Mouse (Mus musculus) right cerebral cortex, postnatal 4 days (tissue): ENCODE measurements around the gene Fam178b.
"Not testable (repeated sequence)": the region's sequence is repeated elsewhere in the genome, so short reads cannot be mapped to it uniquely, and the experiment has no call there.

ENCODE experiments used
- DNase-seq: peaks from one replicate; pipeline ENCODE4 v3.0.0-alpha.2; 2022

Fam178b gene

GRCm38 (mm10) chr1:36540807-36541206 is 142.2 kb downstream of the Fam178b start:
- no peak for DNase-seq

GRCm38 (mm10) chr1:36540132-36540531 is 142.9 kb downstream of the Fam178b start:
- no peak for DNase-seq

DNA sequence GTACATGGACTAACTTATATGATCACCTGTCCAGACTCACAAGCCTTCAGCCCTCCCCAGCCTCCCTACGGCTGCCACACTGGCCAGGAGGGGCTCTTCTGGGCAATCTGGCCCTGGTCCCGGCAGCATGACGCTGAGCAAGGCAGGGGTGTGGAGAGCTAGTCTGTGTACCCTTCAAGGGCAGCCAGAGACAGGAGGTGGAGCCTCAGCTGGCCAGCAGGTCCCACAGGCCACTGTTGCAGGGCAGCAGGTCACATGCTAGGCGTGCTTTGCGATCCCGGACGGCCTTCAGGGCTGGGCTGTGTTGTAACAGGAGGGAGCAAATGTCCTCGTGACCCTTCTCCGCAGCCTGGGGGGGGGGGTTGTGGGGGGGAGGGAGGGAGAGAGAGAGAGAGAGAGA is 143.8 kb downstream of the Fam178b start, which contains the start of gene Gm42417:
Gene Gm42417 (minus strand): TSS at position 244 of the 400 bp plus-strand sequence.
- no peak for DNase-seq

DNA sequence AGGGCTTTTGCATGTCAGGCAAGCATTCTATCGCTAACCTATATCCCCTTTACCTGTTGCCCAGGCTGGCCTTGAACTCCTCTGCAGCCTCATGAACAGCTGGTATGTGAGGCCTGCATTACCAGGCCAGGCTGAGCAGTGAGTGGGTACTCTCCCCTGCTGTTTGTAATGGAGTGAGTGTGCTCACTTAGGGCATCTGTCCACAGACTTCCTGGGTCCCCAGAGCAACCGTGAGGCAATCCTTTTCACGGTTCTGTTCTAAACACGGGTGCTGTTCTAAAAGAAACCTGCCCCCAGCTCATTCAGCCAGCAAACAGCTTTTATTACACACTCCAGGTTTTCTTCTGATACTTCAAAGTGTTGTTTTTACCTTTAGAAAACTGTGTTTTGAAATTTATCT is 144.3 kb downstream of the Fam178b start:
- no peak for DNase-seq

DNA sequence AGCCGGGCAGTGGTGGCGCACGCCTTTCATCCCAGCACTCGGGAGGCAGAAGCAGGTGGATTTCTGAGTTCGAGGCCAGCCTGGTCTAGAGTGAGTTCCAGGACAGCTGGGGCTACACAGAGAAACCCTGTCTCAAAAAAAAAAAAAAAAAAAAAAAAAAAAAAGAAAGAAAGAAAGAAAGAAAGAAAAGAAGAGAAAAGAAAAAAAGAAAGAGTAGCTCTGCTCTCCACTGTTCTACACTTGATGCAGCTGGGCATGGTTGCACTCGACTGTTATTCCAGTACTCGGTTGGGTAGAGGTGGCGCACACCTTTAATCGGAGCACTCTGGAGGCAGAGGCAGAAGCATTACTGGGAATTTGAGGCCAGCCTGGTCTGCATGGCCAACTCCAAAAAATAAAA is 146.2 kb downstream of the Fam178b start, which contains the start of gene Ankrd23:
Gene Ankrd23 (minus strand): TSS at position 101 of the 400 bp plus-strand sequence.
- not testable (repeated sequence) for DNase-seq

GRCm38 (mm10) chr1:36536397-36536728 is 146.6 kb downstream of the Fam178b start:
- DNase-seq = no peak

DNA sequence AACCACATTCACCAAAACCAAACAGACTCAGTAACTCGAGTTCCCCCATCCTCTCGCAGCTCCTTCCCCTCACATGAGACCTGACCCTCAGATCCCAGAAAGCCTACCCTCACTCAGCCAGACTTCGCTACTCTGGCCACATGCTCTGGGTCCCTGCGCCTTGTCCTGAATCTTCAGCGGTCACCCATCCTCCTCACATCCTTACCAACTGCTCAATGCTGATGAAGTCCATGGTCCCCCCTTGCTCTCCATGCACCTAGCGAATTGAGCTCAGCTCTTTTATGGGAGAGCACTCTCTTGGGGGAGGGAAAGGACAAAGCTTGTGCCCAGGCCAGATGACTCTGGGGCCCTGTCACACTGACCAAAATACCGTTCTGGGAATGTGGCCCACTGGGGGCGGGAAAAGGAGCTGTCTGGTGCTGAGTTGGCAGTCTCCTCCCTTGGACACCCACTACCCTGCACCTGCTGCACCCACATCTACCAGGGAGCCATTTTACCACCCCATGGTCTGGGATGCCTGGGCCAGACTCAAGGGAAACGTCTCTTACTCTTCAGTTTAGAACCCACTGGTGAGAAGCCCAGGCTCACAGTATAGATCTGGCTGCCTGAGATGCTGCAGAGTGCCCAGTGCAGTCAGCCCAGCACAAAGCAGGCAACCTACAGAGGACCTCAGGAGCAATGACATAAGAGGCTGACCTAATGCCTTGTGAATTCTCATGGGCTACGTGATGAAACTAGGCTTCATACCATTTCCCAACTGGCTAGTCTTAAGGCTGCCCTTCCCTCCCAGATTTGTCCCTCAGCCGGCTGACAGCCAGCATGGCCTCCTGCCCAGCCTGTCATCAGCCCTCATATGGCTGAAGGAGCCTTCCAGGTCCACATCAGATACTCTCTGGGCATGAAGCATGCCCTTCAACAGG is 147.2 kb downstream of the Fam178b start:
- DNase-seq = no peak

- DNase-seq = no peak
These were observed 148.4 kb downstream of the Fam178b start for GRCm38 (mm10) chr1:36534595-36535058.

- no peak for DNase-seq
These were observed 149.4 kb downstream of the Fam178b start for GRCm38 (mm10) chr1:36533546-36533945.

- DNase-seq = no peak
These were observed 151.5 kb downstream of the Fam178b start for GRCm38 (mm10) chr1:36531461-36531860.

- DNase-seq = no peak
These were observed 152.0 kb downstream of the Fam178b start for GRCm38 (mm10) chr1:36530962-36531361.

DNA sequence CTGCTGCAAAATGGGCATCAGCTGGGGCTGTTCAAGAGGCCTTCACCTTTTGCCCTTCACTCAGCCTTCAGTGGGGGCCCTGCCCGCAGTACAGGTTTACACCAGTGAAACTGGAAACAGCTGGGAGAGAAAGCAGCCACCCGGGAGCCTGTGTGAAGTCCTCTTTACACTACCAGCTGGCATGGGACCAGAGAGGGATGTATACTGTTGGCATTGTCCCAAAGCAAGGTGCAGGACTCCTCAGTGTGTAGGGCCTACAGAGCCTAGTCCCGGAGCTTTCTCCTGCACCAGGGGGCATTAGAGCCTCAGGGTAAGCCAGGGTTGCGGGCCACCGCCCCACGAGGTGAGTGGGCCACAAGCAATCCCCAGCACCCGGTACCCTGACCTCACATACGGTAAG is 152.5 kb downstream of the Fam178b start:
- DNase-seq = peak; percentile 40

DNA sequence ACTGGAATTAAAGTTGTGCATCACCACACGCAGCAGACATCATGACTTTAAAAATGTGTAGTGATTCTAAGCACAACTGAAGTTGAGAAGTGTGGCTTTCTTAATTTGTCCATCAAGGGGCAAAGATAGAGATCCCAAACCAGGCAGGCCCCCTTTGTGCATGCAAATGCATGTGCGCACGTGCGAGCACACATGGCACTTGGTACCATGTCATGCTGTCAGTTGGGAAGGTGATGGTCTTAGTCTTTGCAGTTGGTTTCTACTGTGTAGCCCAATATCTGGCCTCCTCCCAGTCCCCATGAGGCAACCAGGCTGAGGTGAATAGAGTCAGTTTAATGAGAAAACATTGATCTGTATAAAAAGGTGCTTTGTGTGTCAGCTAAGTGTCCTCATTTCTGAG is 153.1 kb downstream of the Fam178b start:
- DNase-seq = no peak

- DNase-seq = no peak
These were observed 153.7 kb downstream of the Fam178b start for GRCm38 (mm10) chr1:36529274-36529673.

GRCm38 (mm10) chr1:36528351-36528750 is 154.6 kb downstream of the Fam178b start:
- no peak for DNase-seq

DNA sequence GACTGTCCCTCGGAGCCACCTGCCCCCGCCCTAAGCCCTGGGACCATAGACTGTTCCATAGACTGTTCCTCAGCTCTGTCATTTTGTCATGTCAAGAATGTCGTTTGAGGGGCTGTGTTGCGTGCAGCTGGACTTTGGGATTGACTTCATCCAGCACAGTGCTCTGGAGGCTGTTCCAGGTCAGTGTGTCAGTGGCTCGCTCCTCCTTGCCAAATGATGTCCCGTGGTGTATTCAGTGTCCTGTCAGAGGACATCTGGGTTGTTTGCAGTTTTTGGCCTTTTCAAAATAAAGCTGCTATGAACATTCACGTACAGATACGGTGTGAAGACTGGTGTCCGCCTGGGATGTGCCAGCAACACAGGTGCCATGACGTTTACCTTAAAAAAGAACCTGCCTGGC is 156.1 kb downstream of the Fam178b start:
- DNase-seq = no peak

- DNase-seq = no peak
These were observed 157.2 kb downstream of the Fam178b start for GRCm38 (mm10) chr1:36525774-36526173.

DNA sequence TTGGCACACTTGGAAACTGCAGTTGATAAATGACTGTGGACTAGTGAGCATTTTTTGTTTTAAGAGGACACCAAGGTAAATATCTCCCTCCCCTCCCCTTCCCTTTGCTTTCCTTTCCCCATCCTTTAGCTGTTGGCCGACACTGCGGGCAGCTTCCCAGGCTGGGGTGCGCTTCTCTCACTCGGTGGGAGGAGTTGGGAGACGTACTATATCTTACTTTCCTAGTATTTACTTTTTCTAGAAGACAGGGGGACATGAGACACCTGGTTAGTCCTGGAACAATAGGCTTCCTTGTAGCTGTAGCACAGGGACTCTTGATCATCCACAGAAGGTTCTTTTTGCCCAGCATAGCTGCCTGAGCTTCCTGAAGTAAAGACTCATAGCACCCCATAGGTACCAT is 158.9 kb downstream of the Fam178b start:
- no peak for DNase-seq

DNA sequence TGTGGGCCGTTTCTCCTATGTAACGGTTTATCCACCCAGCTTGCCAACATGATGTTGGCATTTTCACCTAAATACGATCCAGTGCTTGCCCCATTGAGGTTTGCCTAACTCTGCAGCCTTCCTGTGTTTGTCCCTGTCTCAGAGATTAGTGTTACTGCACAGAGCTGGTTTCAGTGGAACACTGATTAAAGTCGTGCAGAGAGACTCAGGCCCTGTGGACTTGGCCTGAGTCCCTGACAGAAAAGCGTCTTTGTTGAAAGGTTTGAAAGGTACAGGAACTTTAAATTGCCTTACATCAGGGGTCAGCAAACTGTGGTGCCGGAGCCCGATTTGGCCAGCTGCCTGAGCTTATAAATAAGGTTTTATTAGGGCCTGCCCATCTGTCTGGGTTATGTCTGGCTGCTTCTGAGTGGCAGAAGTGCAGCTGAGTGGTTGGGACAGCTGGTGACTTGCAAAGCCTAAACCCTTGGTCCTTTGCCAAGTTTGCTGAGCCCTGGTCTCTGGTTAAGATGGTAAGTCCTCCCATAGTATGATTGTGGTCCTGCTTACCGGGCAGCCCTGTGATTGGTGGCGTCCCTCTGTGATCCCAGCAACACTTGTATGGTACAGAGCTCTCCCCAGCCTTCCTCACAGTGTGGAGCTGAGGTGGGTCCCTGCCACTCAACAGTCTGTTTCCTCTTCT is 159.5 kb downstream of the Fam178b start:
- no peak for DNase-seq

GRCm38 (mm10) chr1:36522210-36522609 is 160.8 kb downstream of the Fam178b start:
- DNase-seq = no peak

GRCm38 (mm10) chr1:36519626-36520025 is 163.4 kb downstream of the Fam178b start:
- no peak for DNase-seq

DNA sequence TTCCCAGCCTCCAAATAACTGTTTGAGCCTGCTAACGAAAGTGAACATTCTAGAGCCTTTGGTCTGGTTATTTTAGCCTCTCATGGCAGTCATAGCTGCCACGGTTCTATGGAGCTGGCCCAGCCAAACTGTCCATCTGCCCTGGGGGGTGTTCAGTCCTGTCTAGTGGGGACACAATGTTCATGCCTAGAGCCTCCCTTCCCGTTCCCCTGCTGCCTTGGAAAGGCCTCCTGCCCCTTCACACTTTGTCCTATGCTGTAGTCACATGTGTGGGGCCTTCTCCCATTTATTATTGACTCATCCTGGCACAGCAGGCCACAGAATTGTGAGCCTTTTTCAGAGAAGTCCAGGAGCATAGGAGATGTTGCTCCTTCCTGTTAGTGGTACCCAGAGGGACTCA is 164.7 kb downstream of the Fam178b start:
- no peak for DNase-seq

GRCm38 (mm10) chr1:36513718-36514117 is 169.3 kb downstream of the Fam178b start:
- DNase-seq = no peak

- no peak for DNase-seq
These were observed 169.7 kb downstream of the Fam178b start for GRCm38 (mm10) chr1:36513310-36513709.
